Mouse (Mus musculus) kidney, postnatal 14 days (tissue): ENCODE measurements at regions not wholly inside any gene's neighbourhood (a gene's known extent, or its start where the extent isn't known, plus 50 kb on each side); places are given as distances from the start of the nearest gene placed in this dataset.
"Not testable (repeated sequence)": the region's sequence is repeated elsewhere in the genome, so short reads cannot be mapped to it uniquely, and the experiment has no call there.

Source experiments
- DNase-seq: peaks from one replicate; pipeline ENCODE4 v3.0.0; 2022; ENCODE audit warnings: mixed read lengths

DNA sequence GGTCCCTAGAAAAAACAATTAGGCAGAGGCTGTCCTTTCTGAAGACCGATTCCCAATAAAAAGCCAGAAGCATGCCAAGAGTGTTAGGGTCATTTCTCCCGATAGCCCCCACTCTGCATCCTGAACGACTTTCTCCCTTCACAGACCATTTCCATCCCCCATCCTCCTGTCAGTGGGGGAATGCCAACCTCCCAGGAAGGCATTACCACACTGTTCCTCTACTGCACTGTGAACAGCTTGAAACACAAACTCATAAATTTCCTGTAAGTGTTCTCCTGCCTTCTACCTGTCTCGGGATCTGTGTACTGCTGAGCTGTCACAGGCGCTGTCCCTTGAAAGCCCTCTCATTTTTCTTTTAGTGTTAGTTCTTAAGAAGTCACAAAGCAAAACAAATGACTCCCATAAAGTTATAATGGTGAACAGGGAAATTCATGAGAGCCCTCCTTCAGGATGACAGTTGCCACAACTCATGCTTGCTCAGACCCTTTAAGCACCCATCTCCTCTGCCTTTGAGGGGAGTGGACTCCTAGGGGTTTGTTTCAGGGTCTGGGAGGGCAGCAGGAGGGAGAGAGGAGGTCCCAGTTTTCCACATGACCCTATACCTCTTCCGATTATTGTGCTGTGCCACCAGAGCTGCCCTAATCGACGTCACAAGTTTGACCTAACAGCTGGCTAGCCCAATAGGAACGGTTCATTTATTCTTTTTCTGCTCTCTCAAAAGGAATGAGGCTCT is 139.9 kb downstream of the Rchy1 start:
- no peak for DNase-seq

DNA sequence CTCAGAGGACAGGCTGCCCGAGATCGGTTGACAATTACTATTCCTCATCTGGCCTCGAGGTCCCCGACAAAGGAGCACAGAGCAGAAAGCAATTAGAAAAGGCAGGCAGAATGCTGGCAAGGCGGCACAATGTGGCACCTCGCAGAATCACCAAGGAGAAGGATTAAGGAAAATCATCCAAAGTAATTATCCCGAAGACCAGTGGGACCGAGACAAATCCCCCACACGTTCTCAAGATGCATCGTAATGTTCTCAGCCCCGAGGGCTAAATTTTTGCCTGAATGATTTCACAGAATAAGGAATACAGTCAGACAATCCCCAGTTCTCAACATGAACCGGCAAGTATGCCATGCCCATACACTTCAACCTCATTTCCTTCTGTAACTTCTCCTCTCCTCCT is 144.1 kb downstream of the Rchy1 start:
- no peak for DNase-seq

DNA sequence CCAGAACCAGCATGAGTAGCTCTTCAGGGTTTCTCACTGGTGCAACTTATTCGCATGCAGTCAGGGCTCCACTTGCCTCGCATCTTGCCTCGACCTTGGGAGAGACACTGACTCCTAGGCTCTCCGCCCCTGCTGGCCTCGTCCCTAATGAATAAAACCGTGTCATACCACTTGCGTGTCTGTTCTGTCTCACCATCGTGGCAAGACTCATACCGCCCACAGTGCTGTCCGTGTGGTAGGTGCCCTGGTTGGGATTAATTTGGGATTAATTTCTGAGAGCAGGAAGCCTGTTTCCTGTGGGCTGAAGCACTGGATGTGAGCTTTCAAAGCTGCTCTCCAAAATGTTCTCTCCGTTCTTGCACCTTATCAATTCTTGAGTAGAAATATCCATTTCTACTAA is 144.7 kb downstream of the Rchy1 start:
- no peak for DNase-seq

DNA sequence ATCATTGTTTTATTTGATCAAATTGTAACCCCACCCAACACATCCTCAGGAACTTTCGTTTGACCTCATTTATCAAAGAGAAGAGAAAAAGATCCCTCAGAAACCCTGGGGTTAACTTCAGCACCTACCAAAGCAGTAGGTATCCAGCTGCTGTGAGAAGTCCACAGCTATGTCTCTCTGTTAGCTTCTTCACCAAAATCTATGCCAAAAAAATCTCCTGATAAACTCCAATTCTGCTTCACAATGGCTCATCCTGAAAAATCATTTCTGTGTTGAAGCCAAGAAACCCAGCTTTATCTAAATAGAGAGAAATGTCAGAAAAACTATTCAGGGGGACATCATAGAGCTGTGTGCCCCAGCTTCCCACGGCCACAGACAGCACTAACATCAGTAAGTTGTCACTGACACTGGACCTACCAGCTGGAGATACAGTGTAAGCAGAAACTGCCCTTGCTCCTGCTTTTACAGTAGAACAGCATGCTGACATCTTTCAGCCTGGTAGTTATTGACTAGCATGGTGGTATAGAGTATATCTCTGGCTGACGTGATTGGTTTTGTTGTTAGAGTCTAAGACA is 146.4 kb downstream of the Rchy1 start:
- DNase-seq = no peak

DNA sequence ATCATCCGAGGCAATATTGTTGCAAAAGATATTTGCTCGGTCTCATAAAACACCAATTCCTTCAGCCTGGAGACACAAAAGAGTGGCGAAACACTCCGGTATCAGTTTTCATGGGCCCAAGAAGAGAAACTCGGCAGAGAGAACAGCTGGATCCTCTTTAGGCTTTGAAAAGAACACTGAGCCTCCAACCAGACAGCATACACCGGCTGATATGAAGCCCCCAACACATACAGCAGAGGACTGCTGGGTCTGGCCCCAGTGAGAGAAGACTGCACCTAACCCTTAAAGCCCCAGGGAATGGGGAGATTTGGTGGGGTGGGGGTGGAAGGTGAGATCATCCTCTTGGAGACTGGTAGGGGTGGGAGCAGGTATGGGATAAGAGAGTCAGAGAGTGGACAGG is 147.9 kb downstream of the Rchy1 start:
- no peak for DNase-seq

DNA sequence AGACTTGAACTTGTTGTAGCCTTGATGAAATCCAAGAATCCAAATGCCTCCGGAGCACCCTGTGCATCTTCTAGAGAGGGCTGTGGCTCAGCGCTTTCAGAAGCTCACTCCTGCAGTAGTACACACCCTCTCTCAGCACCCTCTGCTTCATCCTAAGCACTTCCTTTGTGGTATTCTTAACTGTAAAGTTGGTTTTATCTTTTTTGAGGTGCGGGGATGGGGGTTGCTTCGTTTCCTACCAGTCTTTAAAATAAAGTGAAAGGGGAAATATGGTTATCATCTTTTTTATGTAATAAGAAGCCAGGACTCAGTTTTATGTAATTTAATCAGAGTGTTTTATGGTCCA is 148.5 kb downstream of the Rchy1 start:
- no peak for DNase-seq

DNA sequence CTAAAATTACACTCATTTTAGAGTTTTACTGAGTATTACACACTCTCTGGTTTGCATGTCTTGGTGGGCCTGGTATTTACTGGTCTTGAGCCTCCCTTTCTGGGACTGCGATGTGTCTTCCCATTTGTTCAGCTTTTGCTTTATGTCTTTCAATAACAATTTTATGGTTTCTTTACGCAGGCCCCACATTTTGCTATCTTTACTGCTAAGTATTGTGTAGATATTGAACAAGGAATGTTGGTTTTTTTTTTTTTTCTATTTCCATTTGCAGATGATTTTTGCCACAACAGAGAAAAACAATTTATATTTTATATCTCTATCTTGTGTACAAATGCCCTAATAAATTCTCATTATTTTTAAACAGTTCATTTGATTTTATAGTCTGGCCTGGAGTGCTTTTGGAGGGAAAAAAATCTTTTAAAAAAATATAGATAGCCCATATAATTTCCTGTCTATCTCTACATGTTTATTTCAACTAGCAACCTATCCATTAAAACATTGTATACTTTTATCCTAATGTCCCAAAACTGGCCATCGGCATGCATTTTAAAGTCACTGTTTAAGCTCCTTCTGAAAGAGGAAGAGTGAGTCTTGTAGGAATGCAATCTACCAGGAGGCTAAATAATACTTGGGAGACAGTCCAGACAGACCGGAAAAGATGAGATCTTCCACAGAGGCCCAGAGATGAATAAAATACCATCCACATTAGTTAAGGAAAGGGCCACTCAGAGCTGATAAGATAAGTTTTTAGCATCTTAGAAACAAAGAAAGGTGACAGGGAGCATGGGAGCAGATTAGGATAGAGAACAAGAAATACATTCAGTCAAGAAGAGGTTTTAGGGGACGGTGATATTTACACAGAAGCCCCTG is 149.1 kb downstream of the Rchy1 start:
- no peak for DNase-seq

DNA sequence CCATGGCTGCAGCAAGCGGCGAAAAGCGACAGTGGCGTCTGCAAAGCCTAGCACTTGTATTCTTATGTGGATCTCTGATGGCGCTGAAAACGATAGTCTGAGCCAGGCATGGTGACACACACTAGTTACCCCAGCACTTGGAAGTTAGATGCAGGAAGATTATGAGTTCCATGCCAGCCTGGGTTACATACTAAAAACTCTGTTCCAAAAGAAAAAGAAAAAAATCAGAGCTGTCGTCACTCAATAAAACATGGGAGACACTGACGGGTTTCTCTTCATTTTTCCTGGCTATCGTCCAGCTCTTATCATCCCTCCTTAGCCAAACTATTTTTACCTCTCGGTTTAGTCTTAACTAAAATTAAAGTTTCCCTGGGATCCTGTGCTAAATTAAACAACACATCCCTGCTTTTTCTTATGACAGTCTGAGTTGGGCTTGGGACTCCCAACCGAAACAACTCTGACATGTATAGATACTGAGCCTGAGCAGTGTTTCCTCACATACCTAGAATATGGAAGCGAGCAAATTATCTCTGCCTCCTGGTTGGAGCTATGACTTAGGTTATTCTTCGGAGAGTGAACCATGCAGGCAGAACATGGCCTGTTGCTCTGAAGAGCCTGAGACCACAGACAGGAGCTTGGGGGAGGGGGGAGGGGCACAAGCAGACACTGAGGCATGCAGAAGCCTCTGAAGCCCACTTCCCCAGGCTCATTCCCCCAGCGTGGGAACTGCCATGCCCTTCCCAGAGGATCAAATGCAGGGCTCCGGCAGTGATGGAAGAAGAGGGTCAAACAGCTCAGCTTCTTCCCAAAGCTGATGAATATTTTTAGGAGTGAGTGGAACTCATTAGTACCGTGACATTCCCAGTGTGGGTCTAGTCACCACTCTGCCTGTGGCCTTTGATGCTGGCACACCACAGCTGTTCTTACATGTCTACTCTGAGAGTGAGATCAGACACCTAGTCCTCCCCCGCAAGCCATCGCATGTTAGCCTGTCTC is 155.5 kb downstream of the Rchy1 start:
- DNase-seq = no peak

DNA sequence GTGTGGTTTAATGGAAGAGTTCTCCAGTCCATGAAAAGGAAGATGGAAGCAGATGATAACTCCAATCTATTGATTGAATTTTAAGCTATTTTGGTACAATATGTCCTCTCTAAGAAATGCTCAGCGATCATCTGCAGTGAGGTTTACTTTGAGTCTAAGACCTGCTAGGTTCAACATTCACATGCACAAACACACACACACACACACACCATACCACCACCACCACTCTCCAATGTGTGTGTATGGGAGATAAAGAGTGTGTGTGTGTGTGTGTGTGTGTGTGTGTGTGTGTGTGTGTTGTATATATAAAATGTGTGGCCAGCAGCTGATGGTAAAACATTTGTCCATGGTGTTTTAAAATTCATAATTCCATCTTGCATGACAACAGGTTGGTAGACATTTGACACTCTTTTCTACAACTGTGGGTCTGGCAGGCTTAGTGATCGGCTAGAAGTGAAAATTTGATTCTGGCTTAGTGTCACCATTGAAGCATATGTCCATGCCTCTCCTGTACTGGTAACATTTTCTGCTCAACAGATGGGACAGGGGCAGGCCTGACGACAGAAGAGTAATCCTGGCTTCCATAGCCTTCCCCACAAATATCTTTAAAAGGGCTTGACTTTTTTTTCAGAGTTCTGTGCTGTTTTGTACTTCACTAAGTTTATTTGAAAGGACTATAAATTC is 161.4 kb downstream of the Rchy1 start:
- DNase-seq = no peak

DNA sequence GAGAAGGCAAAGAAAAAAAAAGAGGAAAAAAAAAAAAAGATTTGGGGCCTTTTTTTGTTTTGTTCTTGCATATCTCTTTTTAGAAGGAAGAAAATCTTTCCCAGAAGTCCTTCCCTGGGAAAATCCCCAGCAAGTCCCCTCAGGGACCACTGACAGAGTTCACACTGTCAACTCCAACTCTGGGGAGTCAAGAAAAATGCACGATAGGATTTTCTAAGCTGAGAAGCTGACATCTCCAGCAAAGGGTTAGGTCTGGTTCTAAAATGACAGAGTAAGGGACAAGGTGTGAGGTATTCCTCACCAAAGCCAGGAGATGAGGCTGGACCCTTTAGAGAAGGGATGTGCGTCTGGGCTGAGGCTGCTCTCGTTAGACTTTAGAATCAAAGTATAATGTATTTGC is 165.5 kb downstream of the Rchy1 start:
- DNase-seq = no peak

DNA sequence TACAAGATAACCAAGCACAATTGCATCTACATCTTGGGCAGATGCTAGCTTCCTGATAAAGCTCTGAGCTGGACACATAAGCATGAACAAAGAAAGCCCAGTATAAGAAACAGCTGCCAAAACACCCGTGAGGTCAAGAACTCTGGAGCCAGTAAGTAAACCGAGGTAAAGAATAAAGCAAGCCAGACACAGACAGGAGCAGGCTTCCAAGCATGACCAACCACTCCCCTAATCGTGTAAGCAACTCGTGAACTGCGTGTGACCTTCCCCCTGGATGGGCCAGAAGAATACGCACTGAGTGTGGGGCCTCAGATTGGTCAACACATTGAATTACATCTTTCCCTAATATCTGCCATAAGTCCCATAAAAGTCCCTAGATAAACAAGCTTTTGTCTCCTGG is 170.1 kb downstream of the Rchy1 start:
- no peak for DNase-seq

DNA sequence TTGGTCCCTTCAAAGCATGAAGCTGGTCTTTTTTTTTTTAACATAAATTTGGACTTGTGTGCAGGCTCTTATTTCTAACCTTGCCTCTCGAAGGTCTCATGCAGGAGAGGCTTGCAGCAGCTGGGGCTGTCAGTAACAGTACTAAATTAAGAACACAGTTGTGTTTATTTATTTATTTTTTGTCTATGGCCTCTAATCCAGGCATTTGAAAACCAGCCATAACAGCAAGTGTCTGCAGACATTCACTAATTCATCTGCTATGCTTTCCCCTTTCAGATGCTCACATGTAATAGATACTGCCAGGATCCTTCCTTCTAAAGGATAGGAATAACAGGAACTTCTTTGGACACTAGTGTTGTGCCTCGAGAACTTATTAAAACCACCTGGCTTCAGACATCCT is 172.5 kb downstream of the Rchy1 start:
- no peak for DNase-seq

DNA sequence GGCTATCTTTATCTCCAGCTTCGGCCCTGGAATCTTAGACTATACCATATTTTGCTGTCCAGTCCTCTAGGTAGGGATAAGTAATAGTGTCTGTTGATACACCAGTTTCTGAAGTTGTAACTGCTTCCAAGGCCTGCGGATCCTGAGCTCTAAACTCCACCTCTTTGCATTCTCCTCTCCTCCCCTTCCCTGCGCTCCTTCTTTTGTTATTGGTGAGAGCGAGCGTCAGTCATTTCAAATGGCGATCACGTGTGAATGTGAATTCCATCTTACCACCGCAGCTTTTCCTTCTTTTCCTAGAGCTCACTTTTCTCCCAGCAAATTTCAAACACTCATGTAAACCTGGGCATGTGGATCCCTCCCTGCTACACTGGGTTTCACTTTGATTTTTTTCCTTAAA is 178.9 kb downstream of the Rchy1 start:
- no peak for DNase-seq

DNA sequence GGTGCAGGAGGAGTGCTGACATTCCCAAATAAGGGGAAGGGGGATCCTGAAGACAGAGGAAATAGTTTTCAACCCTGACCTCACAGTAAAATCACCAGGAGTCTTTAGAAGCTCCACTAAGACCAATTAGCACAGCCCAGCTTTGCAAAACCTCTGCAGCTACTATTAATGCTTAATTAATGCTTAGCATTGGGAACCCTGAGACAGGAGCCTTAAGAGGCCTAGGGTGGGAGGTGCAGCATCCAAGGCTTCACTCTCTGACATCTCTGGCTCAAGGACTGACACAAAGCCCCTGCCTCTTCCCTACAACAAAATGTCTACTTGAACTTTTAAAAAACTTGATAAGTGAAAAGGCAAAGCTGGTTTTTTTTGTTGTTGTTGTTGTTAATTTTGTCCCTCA is 185.9 kb downstream of the Rchy1 start:
- DNase-seq = no peak

DNA sequence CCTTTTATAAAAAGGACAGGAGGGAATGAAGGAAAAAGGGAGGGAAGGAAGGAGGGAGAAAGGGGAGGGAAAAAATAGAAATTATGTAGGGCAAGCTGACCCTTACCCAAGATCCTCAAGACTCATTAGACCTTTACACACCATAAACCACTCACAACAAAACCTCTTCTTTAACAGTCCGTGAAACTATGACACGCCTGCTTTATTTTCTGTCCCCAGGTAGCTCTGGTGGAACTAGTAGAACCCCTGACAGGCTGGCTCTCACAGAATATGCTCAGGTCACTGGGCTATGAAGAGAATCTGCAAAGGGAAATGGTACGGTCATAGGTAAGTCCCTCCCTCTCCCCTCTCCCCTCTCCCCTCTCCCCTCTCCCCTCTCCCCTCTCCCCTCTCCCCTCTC is 188.8 kb downstream of the Rchy1 start:
- no peak for DNase-seq

DNA sequence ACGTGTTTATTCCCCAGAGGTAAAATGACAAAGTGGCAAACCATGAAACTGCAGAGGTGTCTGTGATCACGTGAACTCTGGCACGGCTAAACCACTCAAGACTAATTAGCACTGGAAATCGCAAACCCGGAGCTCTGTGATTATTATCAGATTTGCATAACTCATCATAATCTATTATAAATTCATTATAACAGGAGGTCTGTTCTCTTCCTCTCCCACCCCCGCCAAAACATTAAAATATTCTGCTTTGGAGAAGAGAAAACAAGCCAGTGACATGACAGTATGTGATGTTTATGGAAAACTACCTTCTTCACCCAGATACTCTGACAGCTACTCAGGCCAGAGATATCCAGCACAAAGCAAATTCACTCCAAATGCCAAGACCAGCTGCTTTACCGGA is 195.0 kb downstream of the Rchy1 start:
- DNase-seq = no peak

DNA sequence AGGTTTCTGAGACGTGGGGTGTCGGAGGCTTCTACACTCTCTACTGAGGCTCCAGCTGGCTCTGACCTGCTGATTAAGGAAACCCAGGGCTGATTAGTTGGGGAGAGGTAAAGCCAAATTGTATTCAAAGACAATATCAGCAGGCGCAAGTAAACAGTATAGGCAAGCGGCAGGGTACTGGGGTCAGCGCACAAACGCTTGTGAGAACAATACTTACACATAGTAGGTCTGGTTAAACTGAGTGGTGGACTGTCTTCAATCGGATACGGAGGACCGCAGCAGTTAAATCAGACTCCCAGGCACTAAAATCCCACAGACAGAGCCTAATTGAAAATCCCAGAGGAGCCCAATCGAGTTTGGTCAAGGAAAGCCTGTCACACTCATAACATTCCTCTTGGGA is 195.8 kb downstream of the Rchy1 start:
- DNase-seq = no peak

DNA sequence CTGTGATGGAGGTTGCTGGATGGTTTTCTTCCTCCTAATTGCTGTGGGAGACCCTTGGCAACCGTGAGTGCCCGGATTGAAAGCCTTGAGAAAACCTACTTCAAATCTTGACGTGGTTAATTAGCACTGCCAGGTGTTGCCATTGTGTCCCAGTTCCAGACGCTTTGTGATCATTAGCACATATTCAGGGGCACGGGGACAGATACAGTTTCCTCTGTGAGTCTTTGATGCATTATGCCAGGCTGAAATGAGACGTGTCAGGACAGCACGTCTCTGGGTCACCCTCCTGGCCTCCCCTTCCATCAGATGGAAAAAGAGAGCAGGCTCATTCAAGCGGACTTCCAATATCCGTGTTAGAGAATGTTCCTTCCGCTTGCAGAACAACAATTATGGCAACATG is 198.2 kb downstream of the Rchy1 start:
- DNase-seq = no peak

DNA sequence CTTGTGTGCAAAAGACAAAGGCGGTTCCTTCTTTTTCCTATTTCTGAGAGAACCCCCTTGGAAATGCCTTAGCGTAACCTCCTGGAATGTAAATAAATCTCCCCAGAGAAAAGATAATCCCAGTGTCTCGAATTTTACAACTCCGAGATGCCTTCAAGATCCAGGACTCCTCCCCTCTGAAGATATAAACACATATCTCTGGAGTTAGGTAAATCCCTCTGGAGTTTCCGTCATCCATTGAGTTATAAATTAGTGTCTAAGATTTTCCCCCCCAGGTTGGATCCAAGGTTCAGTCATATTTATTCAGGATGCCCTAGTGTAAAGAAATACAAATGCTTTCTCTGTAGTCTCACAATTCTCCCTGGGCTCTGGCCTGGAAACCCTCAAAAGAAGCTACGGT is 200.3 kb downstream of the Rchy1 start:
- no peak for DNase-seq

DNA sequence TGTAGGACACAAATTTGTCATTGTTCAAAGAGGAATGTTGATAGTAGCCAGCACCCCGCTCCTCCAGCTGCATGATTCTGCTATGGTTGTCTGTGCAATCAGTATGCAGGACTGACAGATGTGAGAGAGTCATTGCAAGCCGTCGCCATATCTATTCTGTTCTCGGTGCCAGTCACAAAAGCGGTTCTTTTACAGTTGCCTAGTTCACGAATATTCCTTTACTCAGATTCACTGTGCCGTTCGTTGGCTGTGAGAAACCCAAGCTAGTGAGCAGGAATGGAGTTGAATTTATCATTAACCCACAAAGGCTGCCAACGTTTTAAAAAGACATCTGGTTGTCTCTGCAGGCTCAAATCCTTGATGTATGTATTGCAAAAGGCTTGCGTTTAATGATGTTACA is 206.9 kb downstream of the Rchy1 start:
- no peak for DNase-seq

DNA sequence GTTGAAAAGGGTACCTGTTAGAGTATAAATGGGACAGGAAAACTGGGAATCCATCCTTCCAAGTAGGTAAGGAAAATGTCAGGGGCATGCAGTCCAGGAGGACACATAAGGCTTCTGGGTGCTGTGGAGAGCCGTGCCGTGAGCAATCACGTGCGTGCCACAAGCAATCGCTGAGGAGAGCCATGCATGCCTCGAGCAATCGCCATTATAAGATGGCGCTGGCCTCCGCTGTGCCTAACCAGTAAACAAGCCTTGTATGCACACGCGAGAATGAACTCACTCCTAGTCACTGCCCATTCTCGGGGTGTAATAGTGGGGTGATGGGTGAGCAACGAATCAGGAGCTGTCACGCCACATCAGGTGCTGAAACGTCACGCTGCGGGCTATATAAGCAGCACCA is 210.0 kb downstream of the Rchy1 start:
- DNase-seq = not testable (repeated sequence)

DNA sequence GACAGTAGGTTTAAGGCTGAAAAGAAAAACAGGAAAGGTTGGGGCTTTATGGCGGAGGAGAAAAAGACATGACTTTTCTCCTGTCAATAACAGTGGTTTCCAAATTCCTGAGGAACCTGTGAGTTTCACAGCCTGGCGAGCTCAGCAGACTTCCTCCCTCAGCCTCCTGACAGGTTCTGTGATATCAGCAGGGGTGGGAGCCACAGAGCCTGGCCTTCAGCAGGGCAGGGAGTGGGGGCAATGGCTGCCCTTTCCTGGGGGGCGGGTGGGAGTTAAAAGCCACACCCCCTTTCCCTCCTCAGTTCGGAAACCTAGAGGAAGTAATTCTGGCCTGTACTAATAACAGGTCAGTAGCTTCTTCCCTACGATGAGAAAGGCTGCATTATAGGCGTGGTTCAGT is 211.7 kb downstream of the Rchy1 start:
- DNase-seq = no peak
